Mouse (Mus musculus) heart, adult 2 months (tissue): ENCODE data around the gene Gm49486. TPM values are rescaled to one million over a fixed set of nuclear protein-coding genes. Genes with fewer than 3 reads are reported as not detected.
A peak's percentile ranks its signal among the peaks of the same experiment; 100 is the strongest.

Experiments
- DNase-seq, 2 experiments: peaks; one replicate each; pipeline ENCODE4 v3.0.0; 2021
- H3K27ac ChIP-seq: fragments of 200-600 bp; 2 replicates; pipeline ENCODE4 v1.8.1; 2022
- H3K27me3 ChIP-seq: fragments of 200-500 bp; 2 replicates; pipeline ENCODE4 v1.6.1; 2012; ENCODE audit warnings: mild to moderate bottlenecking, low read length, inconsistent platforms, mixed read lengths; ENCODE audit not compliant: control insufficient read depth, insufficient read depth
- H3K36me3 ChIP-seq: fragments of 200-500 bp; 2 replicates; pipeline ENCODE4 v1.6.1; 2012; ENCODE audit warnings: low read length, inconsistent platforms; ENCODE audit not compliant: control insufficient read depth, insufficient read depth
- H3K4me1 ChIP-seq: fragments of 200-500 bp; 2 replicates; pipeline ENCODE4 v1.6.1; 2011; ENCODE audit warnings: low read length; ENCODE audit not compliant: control insufficient read depth, insufficient read depth
- H3K4me3 ChIP-seq: fragments of 200-600 bp; 2 replicates; pipeline ENCODE4 v1.8.1; 2022
- H3K79me2 ChIP-seq: fragments of 200-500 bp; replicated peaks from 2 replicates; pipeline ENCODE4 v1.6.1; 2012; ENCODE audit warnings: mild to moderate bottlenecking, inconsistent platforms, low read length, moderate library complexity, mixed read lengths; ENCODE audit not compliant: control insufficient read depth, insufficient read depth
- H3K9ac ChIP-seq: fragments of 200-500 bp; 2 replicates; pipeline ENCODE4 v1.6.1; 2012; ENCODE audit warnings: low read depth, mild to moderate bottlenecking, control low read depth, inconsistent platforms, low read length, mixed read lengths
- CTCF ChIP-seq: fragments of 200-600 bp; IDR thresholded peaks from 2 replicates; pipeline ENCODE4 v1.8.1; 2022; ENCODE audit warnings: antibody characterized with exemption, mild to moderate bottlenecking, moderate library complexity
- EP300 ChIP-seq: fragments of 200-500 bp; IDR thresholded peaks from 2 replicates; pipeline ENCODE4 v1.6.1; 2011; ENCODE audit warnings: low read depth, low read length, control low read depth; ENCODE audit not compliant: insufficient read depth
- POLR2A ChIP-seq: fragments of 200-500 bp; IDR thresholded peaks from 2 replicates; pipeline ENCODE4 v1.6.1; 2011; ENCODE audit warnings: mild to moderate bottlenecking, low read depth, low read length, control low read depth; ENCODE audit not compliant: insufficient read depth
- whole genome bisulfite sequencing: fragments of 180-500 bp; shearing (Covaris S2); methylation state at CpG from one replicate; pipeline ENCODE4 v1.1.7; 2018; 5-methylcytosine and 5-hydroxymethylcytosine counted together
- intact Hi-C: fragments of 180-260 bp; cut with DNase I; formaldehyde crosslinking; loops from one replicate; pipeline ENCODE4 v1.15.1; 2025
- long read RNA-seq: library from polyadenylated mRNA; stranded (forward); transcript quantifications from one replicate; pipeline ENCODE4 v2.0.0, GENCODE M21; 2021
- polyA plus RNA-seq: library from polyadenylated mRNA; depleted of rRNA; stranded (reverse); fragments of >200 nt; gene quantifications from 2 replicates; pipeline ENCODE4 v1.2.3, GENCODE M21; 2012; rRNA removed
- total RNA-seq, 2 experiments: library from RNA; stranded (reverse); gene quantifications; 2 replicates each; pipeline ENCODE4 v1.2.3; 2021

Gene Gm49486
- total RNA-seq (1 to 10 TPM in 1 of 2 experiments, under 1 TPM in 1; 0.61 to 1.4 TPM), polyA plus RNA-seq (0.39 and 0.59 TPM in 2 replicates)
- long read RNA-seq, partial matches to known transcripts = 0 of 2 reads
- long read RNA-seq, other reads (novel, unspliced or antisense) = 2 of 2 reads

GRCm38 (mm10) chr15:79229058-79229821 lies at the start of gene Gm49486, which contains the start of gene Pick1:
Gene Gm49486, plus strand, starts transcription at chr15:79229391.
Gene Pick1, plus strand, starts transcription at chr15:79229173.
- peak within 1 kb of the TSS; percentile 69 for H3K9ac ChIP-seq
- no peaks in the 10 kb centered on the region for H3K79me2 ChIP-seq
- peak within 1 kb of the TSS; percentile 95 for H3K4me3 ChIP-seq
- no peaks in the 10 kb centered on the region for H3K27me3 ChIP-seq
- 0 out of 2 replicates have a peak, but pooled peaks cover 1% of the 10 kb centered on the region for H3K4me1 ChIP-seq
- peak; percentile 91 to 93 for DNase-seq
- peak within 1 kb of the TSS; percentile 91 for H3K27ac ChIP-seq
- intact Hi-C loops = no loop called here
- no peaks in the 10 kb centered on the region for H3K36me3 ChIP-seq
- TF ChIP-seq CTCF (peak; percentile 32), EP300 (peak; percentile 26; the same call in 1 of the 2 replicates), POLR2A (peak; percentile 71)
- 2% methylated on average over 51 of the region's 51 CpGs for WGBS

- H3K27me3 ChIP-seq = no peaks in the 10 kb centered on the region
- no peaks in the 10 kb centered on the region for H3K36me3 ChIP-seq
- H3K79me2 ChIP-seq = no peaks in the 10 kb centered on the region
- intact Hi-C loops = no loop called here
- no peak overlapping the region for H3K9ac ChIP-seq
- TF ChIP-seq EP300 (no peak), CTCF (no peak), POLR2A (no peak)
- 79% methylated on average over 10 of the region's 10 CpGs for WGBS
- no peak for DNase-seq
- H3K27ac ChIP-seq = no peak overlapping the region
- H3K4me1 ChIP-seq = no peaks in the 10 kb centered on the region
- no peak overlapping the region for H3K4me3 ChIP-seq
These were observed 44.0 kb upstream of the Gm49486 start for GRCm38 (mm10) chr15:79185213-79185612.

GRCm38 (mm10) chr15:79187819-79188218 lies 41.4 kb upstream of the Gm49486 start:
- Histone ChIP-seq H3K27me3 (no peaks in the 10 kb centered on the region), H3K9ac (no peak overlapping the region), H3K79me2 (no peaks in the 10 kb centered on the region), H3K4me3 (no peak overlapping the region), H3K4me1 (no peaks in the 10 kb centered on the region), H3K27ac (no peak overlapping the region), H3K36me3 (no peaks in the 10 kb centered on the region)
- 90% methylated on average over 8 of the region's 8 CpGs for WGBS
- no peak for DNase-seq
- TF ChIP-seq EP300 (no peak), POLR2A (no peak), CTCF (no peak)
- intact Hi-C loops = no loop called here

GRCm38 (mm10) chr15:79191426-79191825 lies 37.8 kb upstream of the Gm49486 start:
- whole genome bisulfite sequencing = 93% methylated on average over 2 of the region's 2 CpGs

GRCm38 (mm10) chr15:79192450-79192849 lies 36.7 kb upstream of the Gm49486 start:
- intact Hi-C loops = no loop called here

More at GRCm38 (mm10) chr15:79191426-79191825, 37.8 kb upstream of the Gm49486 start:
- H3K4me1 ChIP-seq = peaks cover 3% of the 10 kb centered on the region; the same call in 1 of the 2 replicates
- no peaks in the 10 kb centered on the region for H3K36me3 ChIP-seq
- no peak overlapping the region for H3K27ac ChIP-seq
- peak; percentile 17; the same call in 1 of the 2 replicates for TF ChIP-seq CTCF
- TF ChIP-seq POLR2A = no peak
- DNase-seq = no peak
- no peak overlapping the region for H3K9ac ChIP-seq
- no peaks in the 10 kb centered on the region for H3K79me2 ChIP-seq
- H3K27me3 ChIP-seq = no peaks in the 10 kb centered on the region
- intact Hi-C loops = no loop called here
- no peak overlapping the region for H3K4me3 ChIP-seq

More at GRCm38 (mm10) chr15:79192450-79192849, 36.7 kb upstream of the Gm49486 start:
- H3K27me3 ChIP-seq = no peaks in the 10 kb centered on the region
- no peak overlapping the region for H3K9ac ChIP-seq
- H3K27ac ChIP-seq = no peak overlapping the region; the same call in 1 of the 2 replicates
- DNase-seq = peak in 1 of 2 experiments; percentile 13
- H3K4me1 ChIP-seq = peaks cover 3% of the 10 kb centered on the region; the same call in 1 of the 2 replicates
- no peak overlapping the region for H3K4me3 ChIP-seq
- no peaks in the 10 kb centered on the region for H3K36me3 ChIP-seq
- no peaks in the 10 kb centered on the region for H3K79me2 ChIP-seq
- WGBS = 79% methylated on average over 6 of the region's 6 CpGs
- TF ChIP-seq EP300 (no peak), POLR2A (no peak), CTCF (no peak)
